Mouse (Mus musculus) thymus, adult 2 months (tissue): ENCODE data around the gene Coq4.
A peak's percentile ranks its signal among the peaks of the same experiment; 100 is the strongest.

Experiments
- CTCF ChIP-seq: fragments of 200-500 bp; IDR thresholded peaks from 2 replicates; pipeline ENCODE4 v1.5.1; 2012; ENCODE audit warnings: mild to moderate bottlenecking, control low read depth, low read length, moderate library complexity, borderline replicate concordance; ENCODE audit not compliant: control insufficient read depth, poor library complexity, insufficient read depth; ENCODE audit errors: extremely low read depth
- POLR2A ChIP-seq: fragments of 200-500 bp; IDR thresholded peaks from 2 replicates; pipeline ENCODE4 v1.6.1; 2012; ENCODE audit warnings: mild to moderate bottlenecking, low read length, control low read depth, moderate library complexity; ENCODE audit not compliant: control insufficient read depth, poor library complexity, insufficient read depth; ENCODE audit errors: extremely low read depth

- TF ChIP-seq POLR2A, result no peak
- peak; percentile 77; the same call in 1 of the 2 replicates for TF ChIP-seq CTCF
Measured at GRCm38 (mm10) chr2:29764831-29765230, 22.5 kb upstream of the Coq4 start.
